Mouse (Mus musculus): ENCODE measurements at regions not wholly inside any gene's neighbourhood (a gene's known extent, or its start where the extent isn't known, plus 50 kb on each side); places are given as distances from the start of the nearest gene placed in this dataset.

DNA sequence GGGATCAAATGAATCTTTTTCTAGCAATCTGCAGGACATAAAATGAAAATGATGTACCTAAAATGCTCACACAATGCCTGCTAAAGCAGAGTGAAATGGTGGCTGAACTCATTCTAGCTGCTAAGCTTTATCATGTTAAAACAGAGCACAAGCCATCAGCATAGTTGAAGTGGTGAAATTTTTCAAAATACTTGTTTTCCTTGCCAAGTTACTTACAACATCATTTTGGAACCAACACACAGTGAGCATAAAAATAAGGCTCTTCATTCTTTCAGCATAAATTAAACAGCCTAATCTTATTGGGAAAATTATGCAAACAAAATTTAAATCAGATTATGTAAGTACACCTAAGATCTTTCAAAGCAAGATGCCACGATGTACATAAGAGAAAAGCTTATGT, 125.3 kb upstream of the Arx start:
- Histone ChIP-seq H3K4me1 (ENCODE audit: control insufficient read depth in 1 of 2, insufficient read depth in 2 of 2, low read length in 2 of 2) (no peaks in the 10 kb centered on the region), H3K27me3 (ENCODE audit: control insufficient read depth in 1 of 2, insufficient read depth in 2 of 2, low read length in 2 of 2) (no peaks in the 10 kb centered on the region), H3K36me3 (ENCODE audit: control insufficient read depth in 1 of 2, insufficient read depth in 2 of 2, low read length in 2 of 2) (no peaks in the 10 kb centered on the region), H3K4me3 (ENCODE audit: control insufficient read depth in 1 of 2, insufficient read depth in 1 of 2, low read depth in 2 of 2, low read length in 2 of 2) (no peak overlapping the region), H3K9me3 (replicated peaks; ENCODE audit: insufficient read depth, low read length) (no peaks in the 10 kb centered on the region), H3K27ac (ENCODE audit: control insufficient read depth, low read depth, low read length) (no peak overlapping the region), H3K79me2 (ENCODE audit: control insufficient read depth, insufficient read depth, low read length, poor library complexity) (no peaks in the 10 kb centered on the region), H3K9ac (ENCODE audit: control insufficient read depth, low read depth, low read length, poor library complexity, severe bottlenecking) (no peak overlapping the region)
- TF ChIP-seq GATA1 (IDR thresholded peaks at IDR 0.05; ENCODE audit: low read depth, low read length) (no peak), TBP (IDR thresholded peaks at IDR 0.05; ENCODE audit: low read depth, low read length) (no peak), KAT2A (conservative IDR thresholded peaks at IDR 0.05; ENCODE audit: low read depth, low read length) (no peak), E2F4 (IDR thresholded peaks at IDR 0.05; ENCODE audit: borderline replicate concordance, low read depth, low read length) (no peak), MYB (IDR thresholded peaks at IDR 0.05; ENCODE audit: low read depth, low read length) (no peak), TCF12 (IDR thresholded peaks at IDR 0.05; ENCODE audit: low read depth, low read length) (no peak), CTCF (IDR thresholded peaks at IDR 0.05 in 2 of 3, conservative IDR thresholded peaks at IDR 0.05 in 1 of 3; ENCODE audit: control insufficient read depth in 1 of 3, insufficient read depth in 1 of 3, low read depth in 2 of 3, low read length in 3 of 3, poor library complexity in 1 of 3, severe bottlenecking in 1 of 3) (no peak), CHD2 (IDR thresholded peaks at IDR 0.05; ENCODE audit: low read length) (no peak), POLR2A (IDR thresholded peaks at IDR 0.05; ENCODE audit: control insufficient read depth in 1 of 2, insufficient read depth in 1 of 2, low read depth in 1 of 2, low read length in 2 of 2, poor library complexity in 1 of 2) (no peak), MAZ (IDR thresholded peaks at IDR 0.05; ENCODE audit: low read depth, low read length) (no peak), RAD21 (IDR thresholded peaks at IDR 0.05; ENCODE audit: low read depth, low read length) (no peak), ZNF384 (IDR thresholded peaks at IDR 0.05; ENCODE audit: low read depth, low read length) (no peak), ZMIZ1 (IDR thresholded peaks at IDR 0.05; ENCODE audit: low read depth, low read length) (no peak), MXI1 (IDR thresholded peaks at IDR 0.05; ENCODE audit: low read depth, low read length) (no peak), ZC3H11A (IDR thresholded peaks at IDR 0.05; ENCODE audit: low read depth, low read length) (no peak), NRF1 (IDR thresholded peaks at IDR 0.05; ENCODE audit: insufficient read depth, low read depth, low read length, poor library complexity, severe bottlenecking) (no peak), ZKSCAN1 (IDR thresholded peaks at IDR 0.05; ENCODE audit: low read depth, low read length) (no peak)
- DNase-seq (ENCODE audit: low read depth, low spot score) = no peak

Data from MEL (cell line).